Mouse (Mus musculus): ENCODE measurements around the gene Pbx4. TPM values are rescaled to one million over a fixed set of nuclear protein-coding genes. Genes with fewer than 3 reads are reported as not detected.

Gene Pbx4
- total and polyA plus RNA-seq, 3 experiments: 0.23 to 0.68 (median 0.37) TPM

DNA sequence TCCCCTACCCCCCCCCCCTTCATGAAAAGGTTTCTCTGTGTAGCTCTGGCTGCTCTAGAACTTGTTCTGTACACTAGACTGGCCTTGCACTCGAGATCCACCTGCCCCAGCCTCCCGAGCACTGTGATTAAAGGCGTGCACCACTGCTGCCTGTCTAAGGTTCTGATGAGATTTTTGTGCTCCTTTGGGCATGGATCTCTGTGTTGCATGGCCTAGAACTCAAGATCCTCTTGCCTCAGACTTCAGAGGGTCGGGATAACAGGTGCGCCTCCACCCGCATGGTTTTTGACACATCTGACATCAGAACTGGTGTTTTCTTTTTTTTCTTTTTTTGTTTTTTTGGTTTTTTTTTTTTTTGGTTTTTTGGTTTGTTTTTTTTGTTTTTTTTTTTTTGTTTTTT lies 27.8 kb upstream of the Pbx4 start:
- H3K4me1 ChIP-seq (ENCODE audit: control insufficient read depth, insufficient read depth, low read length): peaks cover 2% of the 10 kb centered on the region
- no peak for DNase-seq
- H3K4me3 ChIP-seq: no peak overlapping the region
- H3K36me3 ChIP-seq (ENCODE audit: control insufficient read depth, insufficient read depth, low read length): no peaks in the 10 kb centered on the region
- H3K9ac ChIP-seq (ENCODE audit: low read depth, low read length): no peak overlapping the region
- intact Hi-C loops (cut with DNase I): no loop called here
- TF ChIP-seq POLR2A (IDR thresholded peaks at IDR 0.05; ENCODE audit: insufficient read depth, low read depth, low read length) (no peak), EP300 (IDR thresholded peaks at IDR 0.05; ENCODE audit: insufficient read depth, low read depth, low read length) (no peak), CTCF (IDR thresholded peaks at IDR 0.05) (no peak)
- 91% methylated on average over 6 of the region's 6 CpGs for WGBS
- H3K27ac ChIP-seq: no peak overlapping the region
- H3K79me2 ChIP-seq (replicated peaks; ENCODE audit: control insufficient read depth, insufficient read depth, low read length): no peaks in the 10 kb centered on the region
- H3K27me3 ChIP-seq (ENCODE audit: control insufficient read depth, insufficient read depth, low read length): no peaks in the 10 kb centered on the region

DNA sequence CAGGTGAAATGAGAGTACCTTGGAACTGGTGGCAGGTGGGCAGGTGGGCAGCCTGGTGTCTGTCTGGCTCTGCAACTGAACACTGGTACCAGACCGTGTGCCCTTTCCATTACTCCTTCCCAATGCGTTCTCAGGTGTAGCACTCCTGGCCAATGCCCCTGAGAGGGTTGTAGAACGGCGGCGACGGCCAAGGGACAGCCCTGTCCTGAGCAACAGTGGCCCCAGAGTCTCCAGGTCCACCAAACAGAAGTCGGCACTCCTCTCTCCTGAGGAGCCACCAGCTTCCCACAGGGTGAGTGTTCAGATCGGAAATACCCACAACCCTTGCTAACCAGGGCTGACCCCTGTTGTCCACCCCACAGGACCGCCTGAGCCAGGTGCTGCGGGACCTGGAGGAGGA lies 27.2 kb upstream of the Pbx4 start:
- WGBS: 94% methylated on average over 10 of the region's 10 CpGs
- DNase-seq: peak in 1 of 2 experiments; percentile 15
- H3K36me3 ChIP-seq (ENCODE audit: control insufficient read depth, insufficient read depth, low read length): no peaks in the 10 kb centered on the region

DNA sequence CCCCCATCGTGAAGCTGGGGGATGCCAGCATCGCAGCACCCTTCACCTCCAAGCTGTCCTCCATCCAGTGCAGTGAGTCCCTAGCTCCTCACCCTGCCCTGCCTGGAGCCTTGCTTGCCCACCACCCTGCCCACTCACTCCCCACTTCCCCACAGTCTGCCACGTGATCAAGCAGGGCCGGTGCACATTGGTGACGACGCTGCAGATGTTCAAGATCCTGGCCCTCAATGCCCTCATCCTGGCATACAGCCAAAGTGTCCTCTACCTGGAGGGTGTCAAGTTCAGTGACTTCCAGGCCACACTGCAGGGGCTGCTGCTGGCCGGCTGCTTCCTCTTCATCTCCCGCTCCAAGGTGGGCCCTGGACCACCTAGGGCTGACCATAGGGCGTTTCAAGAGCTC lies 26.8 kb upstream of the Pbx4 start:
- peak in 1 of 2 experiments; percentile 15 for DNase-seq
- Histone ChIP-seq H3K79me2 (replicated peaks; ENCODE audit: control insufficient read depth, insufficient read depth, low read length) (no peaks in the 10 kb centered on the region), H3K27me3 (ENCODE audit: control insufficient read depth, insufficient read depth, low read length) (no peaks in the 10 kb centered on the region), H3K4me1 (ENCODE audit: control insufficient read depth, insufficient read depth, low read length) (peaks cover 2% of the 10 kb centered on the region), H3K9ac (ENCODE audit: low read depth, low read length) (no peak overlapping the region), H3K4me3 (no peak overlapping the region), H3K27ac (no peak overlapping the region), H3K36me3 (ENCODE audit: control insufficient read depth, insufficient read depth, low read length) (no peaks in the 10 kb centered on the region)
- TF ChIP-seq EP300 (IDR thresholded peaks at IDR 0.05; ENCODE audit: insufficient read depth, low read depth, low read length) (no peak), POLR2A (IDR thresholded peaks at IDR 0.05; ENCODE audit: insufficient read depth, low read depth, low read length) (no peak), CTCF (IDR thresholded peaks at IDR 0.05) (no peak)
- intact Hi-C loops (cut with DNase I): no loop called here
- WGBS: 84% methylated on average over 9 of the region's 9 CpGs

More for the DNA sequence above, 27.2 kb upstream of the Pbx4 start:
- intact Hi-C loops (cut with DNase I): no loop called here
- H3K27ac ChIP-seq: no peak overlapping the region
- H3K27me3 ChIP-seq (ENCODE audit: control insufficient read depth, insufficient read depth, low read length): no peaks in the 10 kb centered on the region
- H3K9ac ChIP-seq (ENCODE audit: low read depth, low read length): no peak overlapping the region
- no peaks in the 10 kb centered on the region for H3K79me2 ChIP-seq (replicated peaks; ENCODE audit: control insufficient read depth, insufficient read depth, low read length)
- H3K4me3 ChIP-seq: no peak overlapping the region
- H3K4me1 ChIP-seq (ENCODE audit: control insufficient read depth, insufficient read depth, low read length): peaks cover 2% of the 10 kb centered on the region
- TF ChIP-seq POLR2A (IDR thresholded peaks at IDR 0.05; ENCODE audit: insufficient read depth, low read depth, low read length) (no peak), EP300 (IDR thresholded peaks at IDR 0.05; ENCODE audit: insufficient read depth, low read depth, low read length) (no peak), CTCF (IDR thresholded peaks at IDR 0.05) (no peak)

DNA sequence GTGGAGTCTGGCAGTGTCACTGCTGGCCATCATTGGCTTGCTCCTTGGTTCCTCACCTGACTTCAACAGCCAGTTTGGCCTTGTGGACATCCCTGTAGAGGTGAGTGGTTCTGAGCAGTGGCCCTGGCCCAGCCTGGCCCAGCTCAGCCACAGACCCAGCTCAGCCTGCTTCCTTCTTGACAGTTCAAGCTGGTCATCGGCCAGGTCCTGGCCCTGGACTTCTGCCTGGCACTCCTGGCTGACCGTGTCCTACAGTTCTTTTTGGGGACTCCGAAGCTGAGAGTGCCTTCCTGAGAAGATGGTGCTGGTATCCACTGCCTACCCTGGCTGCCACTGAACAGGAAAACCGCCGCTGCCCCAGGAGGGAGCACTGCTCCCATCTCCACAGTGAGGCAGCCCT lies 25.1 kb upstream of the Pbx4 start:
- WGBS: 73% methylated on average over 5 of the region's 5 CpGs
- H3K9ac ChIP-seq (ENCODE audit: low read depth, low read length): no peak overlapping the region
- DNase-seq: peak in 1 of 2 experiments; percentile 27
- H3K27ac ChIP-seq: no peak overlapping the region
- TF ChIP-seq CTCF (IDR thresholded peaks at IDR 0.05) (no peak), EP300 (IDR thresholded peaks at IDR 0.05; ENCODE audit: insufficient read depth, low read depth, low read length) (no peak), POLR2A (IDR thresholded peaks at IDR 0.05; ENCODE audit: insufficient read depth, low read depth, low read length) (no peak)
- no peaks in the 10 kb centered on the region for H3K36me3 ChIP-seq (ENCODE audit: control insufficient read depth, insufficient read depth, low read length)
- H3K27me3 ChIP-seq (ENCODE audit: control insufficient read depth, insufficient read depth, low read length): no peaks in the 10 kb centered on the region
- intact Hi-C loops (cut with DNase I): no loop called here
- no peaks in the 10 kb centered on the region for H3K79me2 ChIP-seq (replicated peaks; ENCODE audit: control insufficient read depth, insufficient read depth, low read length)
- H3K4me3 ChIP-seq: no peak overlapping the region
- H3K4me1 ChIP-seq (ENCODE audit: control insufficient read depth, insufficient read depth, low read length): peaks cover 2% of the 10 kb centered on the region

DNA sequence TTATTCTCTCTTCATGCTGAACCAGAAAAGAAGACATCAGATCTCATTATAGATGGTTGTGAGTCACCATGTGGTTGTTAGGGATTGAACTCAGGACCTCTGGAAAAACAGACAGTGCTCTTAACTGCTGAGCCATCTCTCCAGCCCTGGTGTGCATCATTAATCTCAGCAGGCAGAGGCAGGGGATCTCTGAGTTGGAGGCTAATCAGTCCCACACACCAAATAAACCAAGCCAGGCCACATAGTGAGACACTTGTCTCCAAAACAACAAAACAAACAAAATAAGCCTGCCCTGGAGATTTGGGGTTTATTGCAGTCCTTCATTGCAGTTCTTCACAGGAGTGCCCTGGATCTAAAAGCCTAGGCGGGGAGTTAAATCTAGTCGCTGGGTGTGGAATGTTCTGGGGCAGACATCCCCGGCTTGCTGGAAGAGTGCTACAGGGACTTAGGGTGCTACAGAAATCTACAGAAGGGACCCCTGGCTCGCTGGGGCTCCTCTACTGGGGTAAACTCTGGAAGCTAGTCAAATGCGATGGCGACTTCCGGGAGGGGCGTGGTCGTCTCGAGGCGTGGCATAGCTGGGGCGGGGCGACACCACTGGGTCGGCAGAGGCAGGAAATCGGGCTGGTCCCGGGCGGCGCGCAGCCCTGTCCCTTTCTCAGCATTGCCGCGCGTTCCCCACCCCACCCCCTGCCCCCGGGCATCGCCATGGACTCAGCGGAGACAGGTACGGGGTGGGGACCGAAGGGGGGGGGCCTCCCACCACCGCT lies 24.0 kb upstream of the Pbx4 start, which contains the start of gene Gmip:
Gene Gmip (plus strand): TSS at position 586 of the 770 bp plus-strand sequence.
- H3K27me3 ChIP-seq (ENCODE audit: control insufficient read depth, insufficient read depth, low read length): no peaks in the 10 kb centered on the region
- peak within 1 kb of the TSS; percentile 31; the same call in 1 of the 2 replicates for H3K27ac ChIP-seq
- TF ChIP-seq EP300 (IDR thresholded peaks at IDR 0.05; ENCODE audit: insufficient read depth, low read depth, low read length) (0 out of 2 replicates have a peak, but pooled peaks have one; percentile 24), POLR2A (IDR thresholded peaks at IDR 0.05; ENCODE audit: insufficient read depth, low read depth, low read length) (peak; percentile 60), CTCF (IDR thresholded peaks at IDR 0.05) (no peak)
- H3K4me1 ChIP-seq (ENCODE audit: control insufficient read depth, insufficient read depth, low read length): peaks cover 2% of the 10 kb centered on the region
- H3K4me3 ChIP-seq: peak within 1 kb of the TSS; percentile 54
- no peaks in the 10 kb centered on the region for H3K79me2 ChIP-seq (replicated peaks; ENCODE audit: control insufficient read depth, insufficient read depth, low read length)
- intact Hi-C loops (cut with DNase I): no loop called here
- peak; percentile 88 for DNase-seq
- no peaks in the 10 kb centered on the region for H3K36me3 ChIP-seq (ENCODE audit: control insufficient read depth, insufficient read depth, low read length)
- H3K9ac ChIP-seq (ENCODE audit: low read depth, low read length): peak within 1 kb of the TSS; percentile 41
- WGBS: 10% methylated on average over 24 of the region's 28 CpGs

DNA sequence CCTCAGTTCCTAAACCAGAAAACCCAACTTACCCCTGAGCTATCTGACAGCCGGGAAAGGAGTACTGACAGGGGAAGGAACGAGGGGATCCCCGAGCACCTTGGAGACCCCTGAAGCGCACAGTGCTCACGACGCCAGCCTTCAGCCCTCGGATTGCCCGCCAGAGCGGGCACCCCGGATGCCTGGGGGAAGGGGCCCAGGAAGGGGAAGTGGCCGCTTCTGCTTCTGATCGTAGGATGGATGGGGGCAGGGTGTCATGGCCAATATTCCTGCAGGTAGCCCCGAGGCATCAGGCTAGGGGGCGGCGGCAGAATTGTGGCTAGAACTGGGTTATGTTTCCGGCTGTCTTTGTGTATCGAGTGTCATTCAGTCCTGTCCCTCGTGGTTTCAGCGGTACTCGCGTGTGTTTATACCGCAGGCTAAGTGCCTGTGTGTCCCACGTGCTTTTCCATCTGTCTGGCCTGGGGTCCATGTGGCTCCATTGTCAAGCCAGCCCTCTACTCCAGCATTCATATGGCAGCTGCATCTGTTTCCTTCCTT lies 23.4 kb upstream of the Pbx4 start:
- no peaks in the 10 kb centered on the region for H3K36me3 ChIP-seq (ENCODE audit: control insufficient read depth, insufficient read depth, low read length)
- peak overlapping the region; percentile 41 for H3K9ac ChIP-seq (ENCODE audit: low read depth, low read length)
- H3K4me3 ChIP-seq: peak overlapping the region; percentile 54
- DNase-seq: peak in 1 of 2 experiments; percentile 47
- H3K4me1 ChIP-seq (ENCODE audit: control insufficient read depth, insufficient read depth, low read length): peaks cover 2% of the 10 kb centered on the region
- no peaks in the 10 kb centered on the region for H3K79me2 ChIP-seq (replicated peaks; ENCODE audit: control insufficient read depth, insufficient read depth, low read length)
- 1% methylated on average over 23 of the region's 23 CpGs for WGBS
- intact Hi-C loops (cut with DNase I): no loop called here
- no peak for TF ChIP-seq EP300 (IDR thresholded peaks at IDR 0.05; ENCODE audit: insufficient read depth, low read depth, low read length)
- TF ChIP-seq CTCF (IDR thresholded peaks at IDR 0.05): no peak
- TF ChIP-seq POLR2A (IDR thresholded peaks at IDR 0.05; ENCODE audit: insufficient read depth, low read depth, low read length): no peak
- H3K27me3 ChIP-seq (ENCODE audit: control insufficient read depth, insufficient read depth, low read length): no peaks in the 10 kb centered on the region
- peak overlapping the region; percentile 31; the same call in 1 of the 2 replicates for H3K27ac ChIP-seq
